Mouse (Mus musculus): ENCODE measurements around the gene Ctsz.

Gene Ctsz

DNA sequence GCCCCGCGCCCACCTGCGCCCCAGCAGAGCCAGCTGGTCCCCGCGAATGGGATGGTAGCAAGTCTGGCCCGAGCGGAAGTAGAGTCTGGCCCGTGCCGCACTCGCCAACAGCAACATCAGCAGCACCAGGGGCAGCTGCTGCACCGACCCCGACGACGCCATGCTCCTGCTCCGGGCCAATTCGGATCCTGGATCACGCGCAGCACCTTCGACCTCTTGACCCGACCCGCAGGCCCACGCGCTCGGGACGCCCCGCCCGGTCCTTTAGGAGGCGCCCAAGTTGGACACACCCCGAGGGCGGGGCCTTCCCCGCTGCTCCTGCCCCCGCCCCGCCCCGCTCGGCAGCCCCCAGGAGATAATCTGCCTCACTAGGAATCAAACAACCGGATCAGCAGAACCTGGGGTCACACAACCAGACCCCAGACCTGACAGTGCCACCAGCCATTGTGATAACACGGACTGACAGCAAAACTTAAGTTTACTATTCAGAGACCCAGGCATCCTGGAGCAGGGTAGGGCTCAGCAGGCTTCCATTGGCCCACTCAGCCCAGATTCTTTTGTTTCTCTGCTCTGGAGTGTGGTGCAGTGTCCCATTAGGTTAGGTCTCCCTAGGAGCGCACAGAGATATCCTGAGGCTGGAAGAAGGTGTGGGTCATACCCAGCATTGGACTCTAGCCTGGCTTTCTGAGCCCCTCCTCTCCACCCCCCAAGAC lies at the start of gene Ctsz:
Ctsz (minus strand) TSS at position 303 of the 713 bp plus-strand sequence.
- DNase-seq (ENCODE audit: low read depth), result peak; percentile 82

- no peak for DNase-seq (ENCODE audit: low read depth)
Measured at GRCm38 (mm10) chr2:174487005-174487404, 48.2 kb upstream of the Ctsz start.

DNA sequence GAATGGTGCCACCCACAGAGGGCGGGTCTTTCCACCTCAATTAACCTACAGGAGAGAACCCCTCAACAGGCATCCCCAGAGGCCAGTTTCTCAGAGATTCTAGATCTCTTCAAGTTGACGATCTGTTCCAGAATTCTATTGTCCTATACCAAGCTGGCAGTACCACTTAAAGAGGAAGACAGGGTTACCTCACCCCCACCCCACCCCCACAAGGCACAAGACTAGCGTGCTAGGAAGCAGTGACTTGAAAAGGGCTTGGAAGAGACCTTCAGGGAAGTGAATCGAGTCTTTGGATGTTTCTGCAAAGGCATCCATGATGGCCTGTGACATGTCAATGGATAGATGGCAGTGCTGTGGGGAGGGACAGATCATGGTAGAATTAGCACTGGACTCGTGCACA lies 39.9 kb upstream of the Ctsz start:
- DNase-seq (ENCODE audit: low read depth), result no peak

DNA sequence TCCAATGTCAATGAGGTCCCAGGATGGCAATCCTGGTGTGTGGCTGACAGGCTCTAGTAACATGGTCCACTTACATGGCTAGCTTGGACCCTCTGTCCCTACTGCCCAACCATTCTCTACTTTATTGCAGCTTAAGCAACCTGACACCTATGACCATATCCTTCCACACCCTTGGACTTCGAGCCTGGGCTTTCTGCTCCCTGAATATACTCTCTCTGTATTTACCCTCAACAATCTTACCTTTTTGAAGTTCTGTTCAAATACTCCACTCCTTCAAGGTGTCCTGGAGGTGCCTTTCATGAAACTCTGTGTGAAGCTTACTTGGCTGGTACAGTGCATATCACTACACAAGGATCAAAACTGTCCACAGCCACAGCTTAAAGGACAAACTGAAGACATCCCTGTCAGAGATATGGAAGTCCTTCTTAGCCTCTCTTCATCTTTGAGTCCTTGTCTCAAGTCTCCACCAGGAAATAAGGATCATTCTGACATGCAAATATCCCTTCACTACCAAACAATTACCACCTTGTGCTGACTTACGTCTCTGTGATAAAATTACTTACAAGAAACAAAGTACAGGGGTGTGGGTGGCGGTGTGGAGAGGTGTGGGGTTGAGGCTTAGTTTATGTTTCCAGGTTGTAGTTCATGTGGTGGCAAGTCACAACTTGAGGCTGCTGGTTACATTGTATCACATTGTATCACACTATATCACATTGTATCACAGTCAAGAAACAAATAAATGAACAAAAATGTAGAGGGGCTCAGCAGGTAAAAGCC lies 38.9 kb upstream of the Ctsz start:
- DNase-seq (ENCODE audit: low read depth), result no peak

DNA sequence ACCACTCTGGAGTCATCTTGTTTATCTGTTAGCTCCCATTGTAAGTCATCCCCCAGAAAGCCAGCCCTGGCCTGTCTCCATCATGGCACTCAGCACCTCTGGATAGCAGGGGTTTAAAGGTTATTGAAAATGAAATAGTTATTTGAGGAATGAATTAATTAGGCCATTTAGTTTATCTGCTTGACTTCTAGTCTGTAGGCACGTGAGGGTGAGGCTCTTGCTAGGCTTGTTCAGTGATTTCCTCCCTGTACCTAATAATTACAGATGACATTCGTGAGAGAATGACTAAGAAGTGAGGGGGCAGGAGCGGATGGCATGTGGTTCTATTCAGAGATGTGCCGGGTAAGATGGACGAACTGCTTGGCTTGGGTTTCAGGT lies 34.7 kb upstream of the Ctsz start:
- DNase-seq (ENCODE audit: low read depth), result no peak

DNA sequence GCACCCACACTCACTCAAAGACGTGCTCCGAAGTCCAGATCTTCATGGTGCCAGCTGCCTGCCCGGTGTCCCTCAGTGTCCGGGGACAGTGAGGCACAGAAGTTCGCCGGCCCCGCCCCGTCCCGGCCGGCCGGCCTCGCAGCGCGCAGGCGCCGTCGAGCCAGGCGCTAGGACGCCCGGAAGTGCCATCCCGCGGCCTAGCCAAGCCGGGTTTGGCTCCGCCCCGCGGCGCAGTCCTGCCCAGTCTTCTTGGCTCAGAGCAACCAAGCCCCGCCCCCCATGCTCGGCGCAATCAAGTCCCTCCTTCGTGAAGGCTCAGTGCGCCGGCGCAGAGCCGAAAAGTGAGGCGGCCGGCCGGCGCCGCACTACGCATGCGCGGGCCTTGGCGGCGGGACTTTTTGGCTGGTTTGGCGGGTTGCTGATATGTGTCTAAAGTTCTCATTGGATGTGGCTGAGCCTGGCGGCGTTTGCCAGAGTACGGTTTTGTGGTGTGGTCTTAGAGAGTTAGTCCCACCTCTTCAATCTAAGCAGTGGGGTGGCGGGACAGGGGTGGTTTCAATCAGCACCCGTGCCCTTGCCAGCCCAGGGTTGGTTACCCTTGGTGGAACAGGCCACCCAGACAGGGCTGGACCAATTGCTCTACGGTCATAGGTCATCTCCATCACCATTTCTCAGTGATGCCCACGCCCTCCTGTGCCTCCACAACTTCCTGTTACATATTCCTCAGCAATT lies 34.1 kb upstream of the Ctsz start, which contains the start of gene Prelid3b:
Prelid3b (minus strand) TSS at position 264 of the 732 bp plus-strand sequence.
- DNase-seq (ENCODE audit: low read depth), result peak; percentile 100

- peak; percentile 52 for DNase-seq (ENCODE audit: low read depth)
Measured at GRCm38 (mm10) chr2:174472407-174472806, 33.6 kb upstream of the Ctsz start.

GRCm38 (mm10) chr2:174470786-174471405 lies 32.1 kb upstream of the Ctsz start:
- DNase-seq (ENCODE audit: low read depth), result no peak

DNA sequence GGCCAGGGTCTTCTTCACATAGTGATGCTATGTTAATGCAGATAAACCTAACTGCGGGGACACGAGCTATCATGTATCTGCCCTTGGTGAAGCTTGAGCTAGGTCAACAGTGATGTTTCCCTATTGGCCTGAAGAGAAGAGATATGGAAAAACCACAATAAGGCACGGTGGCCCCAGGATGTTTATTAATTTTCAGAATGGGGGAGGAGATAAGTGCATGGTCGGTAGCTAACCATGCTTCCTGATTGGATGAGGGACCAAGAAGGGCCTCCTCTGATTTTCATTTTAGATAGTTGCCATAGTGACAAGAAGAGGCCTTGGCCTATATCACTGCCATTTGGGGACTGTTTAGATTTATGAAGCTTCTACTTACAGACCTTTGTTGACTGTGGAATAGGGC lies 31.5 kb upstream of the Ctsz start:
- no peak for DNase-seq (ENCODE audit: low read depth)

DNA sequence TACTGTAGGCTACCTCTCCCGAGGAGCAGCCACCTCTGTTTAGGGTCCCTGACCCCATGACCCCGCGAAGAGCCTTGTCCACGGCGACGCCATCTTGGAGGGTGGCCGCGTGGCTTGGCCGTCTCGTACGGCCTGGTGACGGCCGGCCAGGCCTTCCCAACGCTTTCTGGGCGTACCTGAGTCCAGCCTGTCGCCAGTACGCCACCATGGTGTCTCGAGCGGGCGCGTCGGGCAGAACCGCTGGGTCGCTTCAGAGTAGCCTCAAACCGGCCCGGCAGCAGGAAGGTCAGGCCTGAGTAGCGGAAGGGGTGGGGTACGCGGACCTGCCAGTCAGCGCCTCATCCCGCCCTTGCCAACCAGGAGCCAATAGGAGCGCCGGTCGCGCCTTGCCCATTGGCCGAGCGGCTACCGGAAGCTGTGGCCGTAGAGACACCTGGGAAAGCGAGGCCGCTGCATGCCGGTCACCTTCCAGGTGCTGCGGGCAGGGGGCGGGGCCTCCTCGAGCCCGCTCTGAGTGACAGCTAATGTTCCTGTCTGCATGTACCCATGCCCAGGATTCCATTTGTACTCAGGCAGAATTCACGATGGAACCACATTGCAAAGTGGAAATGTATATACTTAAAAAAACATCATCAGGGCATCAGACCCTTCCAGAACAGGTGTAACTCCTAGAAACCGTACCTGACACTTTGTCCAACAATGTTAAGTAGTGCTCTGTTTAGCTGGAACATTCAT lies 25.1 kb upstream of the Ctsz start, which contains the start of gene Atp5e:
Atp5e (minus strand) TSS at position 317 of the 735 bp plus-strand sequence.
- DNase-seq (ENCODE audit: low read depth), result peak; percentile 93

DNA sequence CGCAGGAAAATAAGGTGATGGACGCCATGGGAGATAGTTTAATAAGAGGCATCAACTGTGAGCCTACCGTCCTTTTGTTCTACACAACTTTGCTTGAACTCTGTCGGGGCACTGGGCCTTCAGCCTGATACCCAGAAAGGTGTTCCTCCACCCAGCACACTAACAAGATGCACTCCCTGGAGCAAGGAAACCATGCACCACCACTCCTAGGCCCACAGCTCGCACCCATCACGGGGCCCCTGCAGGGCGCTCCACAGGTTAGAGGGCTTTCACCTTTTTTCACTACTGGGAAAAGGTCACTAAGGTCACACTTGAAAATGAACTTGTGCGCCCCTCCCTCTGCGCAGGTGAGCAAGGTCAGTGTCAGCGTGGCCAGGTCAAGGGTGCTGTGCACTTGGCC lies 24.5 kb upstream of the Ctsz start:
- DNase-seq (ENCODE audit: low read depth), result peak; percentile 6

DNA sequence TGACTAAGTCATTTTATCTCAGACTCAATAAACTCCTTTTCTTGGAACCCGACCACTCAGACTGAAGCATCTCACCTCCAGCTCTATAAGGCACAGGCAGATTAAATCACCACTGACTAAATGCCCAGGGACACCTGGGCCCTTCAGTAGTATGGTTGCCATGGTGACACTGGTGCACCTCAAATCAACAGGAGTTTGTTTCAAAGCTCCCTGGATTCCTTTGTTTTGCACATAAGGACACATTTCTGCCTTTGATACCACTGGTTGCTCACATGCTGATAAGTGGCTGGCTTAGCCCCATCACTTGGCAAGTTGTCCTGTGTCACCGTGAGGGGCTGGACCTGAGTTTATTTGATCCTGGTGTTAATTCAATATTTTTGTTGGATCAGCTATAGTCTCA lies 20.5 kb upstream of the Ctsz start:
- no peak for DNase-seq (ENCODE audit: low read depth)

DNA sequence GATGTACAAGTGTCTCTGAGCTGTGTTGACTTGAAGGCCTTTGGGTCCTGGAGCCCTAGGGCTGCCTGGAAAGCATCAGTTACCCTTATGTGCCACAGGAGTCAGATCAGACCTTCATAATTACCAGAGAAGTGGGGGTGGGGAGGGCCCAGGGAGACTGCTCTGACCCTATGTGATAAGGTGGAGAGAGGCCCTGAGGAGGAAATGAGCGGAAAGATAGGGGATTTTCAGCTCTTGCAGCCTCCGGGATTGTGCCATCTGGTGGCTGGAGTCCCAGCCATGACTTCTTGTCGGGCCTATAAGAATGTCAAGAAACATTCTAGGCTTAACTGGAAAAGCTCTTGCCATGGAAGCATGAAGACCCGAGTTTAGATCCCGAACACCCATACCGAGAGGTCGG lies 14.8 kb upstream of the Ctsz start:
- DNase-seq (ENCODE audit: low read depth), result peak; percentile 56

DNA sequence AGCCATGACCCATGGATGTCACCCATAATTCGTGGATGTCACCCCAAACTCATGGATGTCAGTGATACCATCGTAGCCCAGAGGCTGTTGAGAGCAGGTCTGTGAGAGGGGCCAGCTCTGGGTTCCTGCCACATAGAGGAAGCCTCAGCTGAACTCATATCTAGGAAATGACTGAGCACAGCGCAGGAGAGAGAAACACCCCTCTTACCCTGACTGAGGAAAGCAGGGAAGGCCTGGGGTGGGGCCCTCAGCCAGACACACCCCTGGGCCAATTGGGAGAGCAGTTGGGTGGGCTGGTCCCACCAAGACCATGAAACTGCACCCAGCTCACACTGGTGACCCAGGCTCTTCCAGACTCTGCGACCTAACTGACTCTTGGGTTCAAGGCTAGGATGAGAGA lies 11.5 kb upstream of the Ctsz start, which contains the start of gene Tubb1:
Tubb1 (plus strand) TSS at position 343 of the 400 bp plus-strand sequence.
- DNase-seq (ENCODE audit: low read depth), result no peak

DNA sequence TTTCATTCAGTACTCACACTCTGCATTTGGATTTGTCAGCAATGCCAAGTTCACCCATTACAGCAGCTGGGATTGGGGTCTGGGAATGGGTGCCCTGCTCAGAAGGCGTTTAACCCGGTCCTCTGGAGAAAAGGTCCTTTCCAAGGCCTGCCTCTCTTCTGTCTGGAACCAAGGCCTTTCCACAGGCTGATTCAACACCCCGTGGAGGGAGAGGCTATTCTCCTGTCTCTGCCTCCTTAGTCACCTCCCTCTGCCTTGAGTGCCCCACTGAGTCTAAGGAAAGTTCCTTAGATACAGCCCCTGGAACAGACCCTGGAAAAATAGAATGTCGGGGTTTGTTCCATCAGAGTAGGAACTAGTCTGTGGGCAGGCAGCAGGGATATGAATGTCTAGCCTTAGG lies 9.6 kb upstream of the Ctsz start:
- DNase-seq (ENCODE audit: low read depth), result no peak

DNA sequence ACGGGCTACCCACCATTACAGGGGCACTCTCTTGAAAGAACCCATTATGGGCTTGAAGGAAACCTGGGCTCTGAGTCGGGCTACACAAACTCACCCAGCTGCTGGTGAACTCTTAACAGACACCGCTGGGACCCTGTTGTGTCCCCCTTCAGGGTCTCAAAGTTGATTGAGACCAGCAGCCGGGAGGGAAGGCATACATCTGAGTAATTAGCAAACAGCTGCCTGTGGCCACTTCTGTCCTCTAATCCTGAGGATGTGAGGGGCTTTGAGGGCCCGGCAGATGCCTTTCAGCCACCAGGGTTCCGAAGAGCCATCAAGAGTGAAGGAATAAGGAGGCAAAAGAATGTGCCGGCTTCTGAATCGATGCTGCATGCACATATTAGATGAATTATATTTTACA lies 8.1 kb upstream of the Ctsz start:
- DNase-seq (ENCODE audit: low read depth), result no peak

DNA sequence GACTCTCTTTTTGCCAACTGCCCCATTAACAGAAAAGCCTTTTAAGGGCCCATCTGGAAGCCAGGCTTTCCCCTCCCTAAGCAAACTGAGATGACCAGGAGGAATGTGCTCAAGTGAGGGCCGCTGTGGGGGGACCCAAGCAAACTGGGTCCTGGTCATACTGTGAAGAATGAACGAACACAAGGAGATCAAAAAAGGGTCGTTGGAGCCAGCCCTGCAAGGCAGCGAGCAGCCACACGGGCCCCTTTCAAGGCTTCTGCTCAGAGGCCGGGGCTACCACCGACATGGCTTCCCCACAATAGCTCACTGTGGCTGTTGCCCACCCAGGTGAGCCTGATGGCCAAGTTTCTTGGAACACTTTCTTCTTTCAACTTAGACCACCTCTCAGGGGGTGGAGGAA lies 7.7 kb upstream of the Ctsz start:
- DNase-seq (ENCODE audit: low read depth), result no peak

DNA sequence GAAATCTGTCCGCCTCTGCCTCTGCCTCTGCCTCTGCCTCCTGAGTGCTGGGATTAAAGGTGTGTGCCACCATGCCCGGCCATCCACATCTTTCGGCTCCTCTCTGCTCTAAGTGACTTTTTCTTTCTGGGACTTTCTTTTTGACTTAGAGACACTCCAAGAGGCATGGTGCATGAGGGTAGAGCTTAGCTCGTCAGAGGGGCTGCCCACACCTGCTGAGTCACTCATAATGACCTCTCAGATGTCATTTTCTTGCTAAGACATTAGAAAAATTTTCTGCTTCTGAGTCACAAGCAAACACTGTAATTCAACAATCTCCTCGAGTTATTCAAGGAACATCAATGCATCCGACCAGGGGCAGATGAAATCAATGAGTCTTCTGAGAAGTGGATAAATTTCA lies 6.2 kb upstream of the Ctsz start:
- peak; percentile 5 for DNase-seq (ENCODE audit: low read depth)

DNA sequence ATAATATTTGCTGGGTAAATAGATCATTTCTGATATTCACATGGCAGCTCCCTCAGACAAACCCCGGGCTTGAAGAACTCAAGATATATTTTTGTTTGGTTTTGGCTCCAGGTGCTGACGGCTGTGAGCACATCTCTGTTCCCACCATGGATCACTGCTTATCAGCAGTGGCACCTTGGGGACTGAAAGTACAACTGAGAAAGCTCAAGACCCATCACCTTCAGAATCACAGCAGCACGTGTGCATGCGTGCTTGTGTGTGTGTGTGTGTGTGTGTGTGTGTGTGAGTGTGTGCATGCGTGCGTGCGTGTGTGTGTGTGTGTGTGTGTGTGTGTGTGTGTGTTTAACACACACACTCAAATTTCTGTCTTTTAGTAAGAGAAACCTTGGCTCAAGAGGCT lies 5.5 kb upstream of the Ctsz start:
- no peak for DNase-seq (ENCODE audit: low read depth)

DNA sequence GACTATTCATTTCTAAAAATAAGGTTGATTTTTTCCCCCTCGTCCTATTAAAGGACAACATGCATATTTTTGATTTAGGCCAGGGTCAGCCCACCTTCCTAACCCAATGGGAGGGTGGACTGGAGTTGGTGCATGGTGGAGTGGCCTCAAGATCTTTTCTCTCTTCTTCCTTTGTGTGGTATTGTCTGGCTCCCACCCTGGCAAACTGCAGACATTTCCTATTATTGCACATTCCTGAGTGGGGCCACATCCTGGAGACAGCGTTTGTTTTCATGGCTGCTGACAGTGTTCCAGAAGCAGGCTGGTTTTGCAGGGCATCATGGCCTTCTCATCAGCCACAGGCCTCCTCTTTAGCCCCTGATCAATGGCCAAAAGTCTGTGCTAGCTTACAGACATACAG lies 4.2 kb upstream of the Ctsz start:
- peak; percentile 12 for DNase-seq (ENCODE audit: low read depth)

DNA sequence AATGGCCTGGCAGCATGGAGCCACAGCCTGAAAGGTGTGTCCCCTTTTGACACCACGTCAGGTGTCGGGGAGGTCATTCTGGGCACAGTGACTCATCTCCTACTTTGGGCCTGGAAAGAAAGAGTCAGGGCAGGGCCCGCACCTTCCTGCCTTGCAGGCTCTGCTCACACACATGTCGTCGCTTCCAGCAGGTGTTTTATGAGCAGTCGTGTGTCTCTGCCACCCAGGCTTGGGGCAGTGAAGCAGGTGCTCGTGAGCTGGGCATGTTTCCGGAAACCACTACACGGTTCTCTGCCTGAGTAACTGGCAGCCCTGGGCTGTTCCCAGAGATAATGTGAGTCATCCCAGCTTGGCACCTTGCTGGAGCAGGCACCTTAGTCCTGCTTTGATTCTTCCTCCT lies 3.6 kb upstream of the Ctsz start:
- no peak for DNase-seq (ENCODE audit: low read depth)

- peak; percentile 16 for DNase-seq (ENCODE audit: low read depth)
Measured at GRCm38 (mm10) chr2:174441898-174442297, 3.1 kb upstream of the Ctsz start.
